Mouse (Mus musculus) MEL-GATA-1-ER (cell line): ENCODE data around the gene Snapin.

Experiments used
- DNase-seq: peaks from one replicate; pipeline ENCODE4 v3.0.0-alpha.2; 2012; ENCODE audit warnings: low read depth; ENCODE audit errors: extremely low read depth

Gene Snapin

GRCm38 (mm10) chr3:90506362-90506761 is 15.5 kb upstream of the Snapin start:
- no peak for DNase-seq

DNA sequence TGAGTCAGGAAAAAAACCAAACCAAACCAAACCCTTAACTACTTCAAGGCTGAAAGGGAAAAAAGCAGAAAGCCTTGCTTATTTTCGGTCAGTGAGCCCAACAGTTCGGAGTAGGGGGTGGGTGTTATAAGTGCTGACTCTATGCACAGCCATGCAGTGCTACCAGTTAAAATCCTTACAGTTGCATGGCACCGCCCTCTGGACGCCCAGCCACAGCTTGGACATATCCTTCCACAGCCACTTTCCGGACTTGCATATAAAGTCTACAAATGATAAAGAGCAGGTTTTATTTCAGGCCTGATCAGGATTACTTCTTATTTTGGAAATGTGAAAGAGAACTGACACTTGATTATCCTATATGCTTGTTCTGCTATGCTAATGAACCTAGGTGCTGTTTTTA is 14.4 kb upstream of the Snapin start:
- no peak for DNase-seq

DNA sequence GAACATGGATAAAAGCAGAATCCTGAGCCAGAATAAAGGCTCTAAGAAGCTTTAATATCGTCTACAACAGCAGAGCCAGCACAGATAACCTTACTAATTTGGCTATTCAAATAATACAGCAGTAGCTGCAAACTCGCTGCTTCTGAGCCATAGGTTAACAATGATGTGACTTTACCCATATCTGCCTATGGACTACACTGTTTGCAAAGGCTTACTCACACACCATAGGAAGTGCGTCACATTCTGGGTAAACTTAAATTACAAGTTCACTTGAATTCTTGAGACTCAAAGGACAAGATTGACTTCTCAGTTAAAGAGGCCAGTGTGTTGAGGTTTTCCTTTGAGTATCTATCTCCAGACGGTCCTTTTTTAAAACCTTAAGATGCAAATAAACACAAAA is 12.6 kb upstream of the Snapin start:
- no peak for DNase-seq

DNA sequence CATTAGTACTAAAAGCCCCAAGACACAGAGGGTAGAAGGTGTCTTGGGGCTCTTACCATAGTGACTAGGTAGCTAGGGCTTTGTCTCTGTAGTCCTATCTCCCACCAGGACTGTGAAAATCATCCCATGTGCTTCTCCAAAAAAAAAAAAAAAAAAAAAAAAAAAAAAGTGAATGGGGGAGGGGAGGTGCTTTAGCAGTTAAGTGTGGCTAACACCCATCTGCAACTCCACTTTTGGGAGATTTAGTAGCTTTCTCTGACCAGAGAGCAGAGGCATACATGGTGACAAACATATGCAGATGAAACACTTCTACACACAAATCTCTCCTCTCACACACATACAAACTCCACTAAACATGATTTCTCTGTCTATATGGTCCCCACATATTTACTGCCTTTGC is 6.8 kb upstream of the Snapin start:
- no peak for DNase-seq

DNA sequence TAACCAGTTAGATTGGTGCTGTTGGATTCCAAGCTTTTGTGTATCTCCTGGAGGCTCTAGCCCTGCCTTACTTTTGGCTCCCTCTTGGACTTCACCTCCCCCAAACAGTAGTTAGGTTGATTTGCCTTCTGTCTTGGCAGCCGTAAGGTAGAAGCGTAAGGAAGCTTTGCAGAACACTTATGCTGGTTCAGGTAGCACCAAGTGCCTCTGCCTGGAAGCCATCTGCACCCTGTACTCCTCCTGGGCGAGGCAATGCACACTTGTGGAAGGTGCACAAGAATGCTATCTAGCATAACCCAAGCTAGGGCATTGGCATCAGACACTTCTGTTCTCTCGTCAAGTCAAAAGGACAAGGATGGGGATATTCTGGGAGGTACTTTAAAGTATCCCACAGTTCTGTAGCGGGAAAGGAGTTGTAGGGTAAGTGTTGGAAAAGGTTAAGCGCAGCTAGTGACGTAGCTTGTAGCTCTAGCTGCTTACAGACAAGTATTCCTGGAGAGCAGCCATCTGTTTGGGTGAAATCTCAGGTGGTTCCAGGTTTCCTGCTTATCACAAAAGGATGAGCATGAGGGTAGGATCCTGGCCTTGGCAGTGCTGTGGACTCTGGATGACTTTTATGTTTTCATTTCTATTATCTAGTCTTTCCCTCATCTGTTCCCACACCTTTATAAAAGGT is 5.2 kb upstream of the Snapin start:
- no peak for DNase-seq

DNA sequence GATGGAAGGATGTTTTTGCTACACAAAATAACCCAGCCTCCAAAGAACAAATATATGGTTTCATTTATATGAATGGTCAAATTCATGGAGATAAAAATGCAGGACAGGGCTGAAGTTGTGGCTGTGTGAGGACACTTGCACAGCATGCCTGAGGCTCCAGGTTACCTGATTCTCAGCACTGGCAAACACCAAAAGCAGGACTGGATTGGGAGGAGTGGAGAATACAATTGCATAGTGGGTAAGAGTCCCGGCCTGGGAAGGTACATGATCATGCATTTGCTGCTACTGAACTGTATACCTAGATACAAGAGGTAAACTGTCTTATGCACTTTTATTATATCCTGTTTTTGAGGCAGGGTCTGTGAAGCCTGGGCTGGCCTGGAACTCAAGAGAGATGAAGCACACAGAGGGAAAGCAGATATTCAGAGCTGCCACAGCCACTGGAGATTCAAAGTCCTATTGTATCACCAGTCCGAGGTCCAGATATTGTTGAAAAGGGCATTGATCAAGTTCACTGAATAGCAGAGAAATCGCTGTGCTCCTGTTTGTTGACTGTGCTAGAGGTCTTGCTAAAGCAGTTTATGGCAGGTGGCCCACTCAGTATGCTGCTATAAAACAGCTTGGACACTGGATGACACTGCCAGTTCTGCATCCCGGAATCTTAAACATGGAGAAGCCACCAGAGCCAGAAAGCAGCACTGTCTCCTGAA is 3.2 kb upstream of the Snapin start:
- DNase-seq = no peak

DNA sequence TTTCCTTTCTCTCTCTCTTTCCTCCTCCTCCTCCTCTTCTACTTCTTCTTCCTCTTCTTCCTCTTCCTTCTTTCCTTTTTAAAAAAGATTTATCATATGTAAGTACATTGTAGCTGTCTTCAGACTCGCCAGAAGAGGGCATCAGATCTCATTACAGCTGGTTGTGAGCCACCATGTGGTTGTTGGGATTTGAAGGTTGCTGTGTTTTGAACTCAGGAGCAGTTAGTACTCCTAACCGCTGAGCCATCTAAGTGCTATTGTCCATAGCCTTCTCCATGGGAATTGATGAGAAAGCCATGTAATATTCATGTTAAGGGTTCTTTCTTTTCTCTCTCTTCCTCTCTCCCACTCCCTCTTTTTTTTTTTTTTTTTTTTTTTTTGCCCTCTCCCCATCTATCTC is 517 bp upstream of the Snapin start:
- DNase-seq = peak; percentile 81

DNA sequence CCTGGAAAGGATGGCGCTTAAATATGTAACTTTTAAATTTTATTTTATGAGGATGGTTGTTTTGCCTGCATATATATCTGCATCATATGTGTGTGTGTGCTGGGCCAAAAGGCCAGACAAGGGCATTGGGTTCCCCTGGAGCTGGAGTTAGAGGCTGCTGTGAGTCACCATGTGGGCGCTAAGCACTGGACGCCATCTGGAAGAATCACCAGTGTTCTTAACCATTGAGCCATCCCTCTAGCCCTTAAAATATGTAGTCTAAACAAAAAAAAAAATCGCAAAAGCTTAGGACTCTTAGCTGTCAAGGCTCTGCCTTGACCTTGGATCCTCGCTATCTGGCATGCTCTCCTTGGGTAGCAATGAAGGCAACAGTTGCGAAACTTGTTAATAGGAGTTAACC is 2.3 kb downstream of the Snapin start:
- DNase-seq = no peak

DNA sequence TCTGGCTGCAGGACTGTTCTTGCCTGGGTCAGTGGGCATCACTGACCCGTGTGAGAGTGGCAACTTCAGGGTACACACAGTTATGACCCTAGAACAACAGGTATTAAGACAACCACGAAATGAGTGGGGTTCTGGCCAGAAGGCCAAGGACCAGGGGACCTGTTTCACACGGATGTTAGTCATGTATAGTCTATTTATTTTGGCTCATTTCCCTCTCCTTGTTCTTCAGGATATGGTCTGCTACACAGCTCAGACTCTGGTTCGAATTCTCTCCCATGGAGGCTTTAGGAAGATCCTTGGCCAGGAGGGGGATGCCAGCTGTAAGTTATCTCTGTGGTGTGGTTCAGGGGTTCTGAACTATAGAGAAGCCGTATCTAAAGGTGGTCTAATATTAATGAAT is 3.8 kb downstream of the Snapin start:
- no peak for DNase-seq

DNA sequence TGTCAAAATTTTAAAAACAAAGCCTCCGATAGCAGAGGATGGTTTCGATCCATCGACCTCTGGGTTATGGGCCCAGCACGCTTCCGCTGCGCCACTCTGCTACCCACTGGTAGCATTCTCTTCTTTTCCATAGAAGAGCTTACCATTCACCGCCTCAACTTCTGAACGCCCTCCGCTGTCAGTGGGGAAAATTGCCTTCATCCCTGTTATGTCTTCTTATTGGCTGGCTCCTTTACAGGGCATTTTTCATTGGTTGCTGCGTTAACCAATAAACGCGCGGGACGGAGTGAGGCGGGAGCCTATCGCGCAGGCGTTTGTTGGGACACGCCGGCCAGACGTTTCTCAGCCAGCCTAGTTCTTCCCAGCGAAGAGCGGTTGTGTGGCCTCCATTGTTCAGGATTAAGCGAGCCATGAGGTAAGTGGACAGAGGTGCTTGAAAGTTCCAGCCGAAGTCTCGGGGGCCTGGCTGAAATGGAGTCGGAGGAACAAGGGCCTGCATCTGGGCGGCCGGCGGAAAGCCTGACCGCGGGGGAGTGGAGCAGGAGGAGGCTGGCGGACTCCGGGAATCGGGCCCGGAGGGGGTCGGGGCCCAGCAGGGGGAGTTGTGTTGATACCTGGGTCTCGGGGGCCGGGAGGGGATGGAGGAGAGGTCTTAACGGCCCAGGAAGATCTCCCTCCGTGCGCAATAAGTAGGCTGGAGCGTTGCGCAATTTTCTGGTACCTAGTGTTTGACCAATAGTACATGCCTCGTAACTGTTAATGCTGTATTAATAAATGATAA is 14.8 kb downstream of the Snapin start, which contains the start of gene Ilf2:
Gene Ilf2, plus strand, starts transcription at position 296 of the 781 bp plus-strand sequence.
- DNase-seq = peak; percentile 98

GRCm38 (mm10) chr3:90475151-90475830 is 15.5 kb downstream of the Snapin start:
- DNase-seq = peak; percentile 44

DNA sequence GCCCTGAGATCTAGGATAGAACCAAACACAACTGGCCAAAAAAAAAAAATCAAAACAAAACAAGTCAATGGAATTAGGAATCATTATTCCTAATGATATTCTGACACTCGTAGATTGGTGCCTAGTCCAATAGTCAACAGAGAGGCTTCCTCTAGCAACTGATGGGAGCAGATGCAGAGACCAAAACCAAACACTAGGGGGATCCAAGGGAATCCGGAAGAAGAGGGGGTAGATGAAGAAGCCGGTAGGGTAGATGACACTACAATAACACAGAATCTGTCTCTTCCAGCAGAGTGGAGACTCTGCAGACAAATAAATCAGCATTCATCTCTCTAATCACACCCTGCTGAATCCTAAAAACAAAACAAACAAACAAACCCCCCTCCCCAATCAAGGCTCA is 18.6 kb downstream of the Snapin start:
- peak; percentile 85 for DNase-seq

DNA sequence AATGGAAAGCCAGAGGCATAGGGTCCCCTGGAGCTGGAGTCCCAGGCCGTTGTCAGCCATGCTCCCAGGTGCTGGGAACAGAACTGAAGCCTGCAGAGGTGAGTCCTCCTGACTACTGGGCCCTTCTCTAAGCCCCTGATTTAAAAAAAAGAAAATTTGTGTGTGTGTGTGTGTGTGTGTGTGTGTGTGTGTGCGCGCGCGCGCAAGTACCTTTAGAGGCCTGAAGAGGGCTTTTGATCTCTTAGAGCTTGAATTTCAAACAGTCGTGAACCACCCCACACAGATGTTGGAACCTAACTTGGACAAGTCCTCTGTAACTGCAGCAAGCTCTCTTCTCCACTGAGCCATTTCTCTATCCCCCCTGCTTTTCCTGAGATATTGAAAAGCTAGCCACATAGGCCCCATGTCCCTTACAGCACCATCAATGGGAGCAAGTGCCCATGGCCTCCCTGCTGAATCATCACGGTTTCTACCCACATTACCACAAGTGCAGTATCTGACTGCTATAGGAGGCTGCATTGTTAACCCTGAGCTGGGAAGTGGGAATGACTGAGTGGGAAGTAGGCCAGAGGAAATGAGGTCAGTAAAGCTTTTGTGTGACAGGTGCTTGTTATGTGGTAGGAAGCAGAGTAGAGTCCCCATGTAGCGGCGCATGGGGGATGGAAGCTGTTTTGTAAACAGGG is 23.1 kb downstream of the Snapin start:
- DNase-seq = no peak

- peak; percentile 54 for DNase-seq
Observed at GRCm38 (mm10) chr3:90466311-90466766, 24.5 kb downstream of the Snapin start.

DNA sequence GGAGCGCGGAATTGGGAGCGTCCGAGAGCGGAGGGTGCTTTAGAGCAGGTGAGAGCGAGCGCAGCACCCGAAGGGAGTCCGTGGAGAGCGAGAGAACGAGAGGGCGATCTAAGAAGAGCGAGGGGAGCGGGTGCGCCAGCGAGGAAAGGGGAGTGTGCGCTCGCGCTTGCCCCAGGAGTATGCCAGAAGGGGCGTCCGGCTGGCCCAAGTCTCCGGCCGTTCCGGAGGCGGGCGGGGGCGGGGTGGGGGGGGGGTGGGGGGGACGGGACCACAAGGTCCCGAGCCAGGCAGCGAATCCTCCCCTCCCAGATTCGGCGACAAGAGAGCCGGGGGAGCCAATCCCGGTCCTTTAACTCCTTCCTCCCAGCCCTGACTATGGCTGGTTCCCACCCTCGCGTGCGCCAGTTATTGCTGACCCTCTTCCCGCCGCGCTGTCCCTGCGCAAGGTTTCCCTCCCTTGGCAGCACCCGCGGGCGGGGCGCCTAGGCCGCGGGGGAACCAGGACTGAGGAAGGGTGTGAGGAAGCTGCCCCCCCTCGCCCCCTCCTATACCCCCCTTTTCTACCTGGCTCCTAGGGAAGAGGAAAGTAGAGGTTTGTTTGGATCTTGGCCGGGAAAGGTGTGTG is 25.0 kb downstream of the Snapin start, which contains the start of gene Npr1:
Gene Npr1, minus strand, starts transcription at position 181 of the 625 bp plus-strand sequence.
- DNase-seq = no peak

DNA sequence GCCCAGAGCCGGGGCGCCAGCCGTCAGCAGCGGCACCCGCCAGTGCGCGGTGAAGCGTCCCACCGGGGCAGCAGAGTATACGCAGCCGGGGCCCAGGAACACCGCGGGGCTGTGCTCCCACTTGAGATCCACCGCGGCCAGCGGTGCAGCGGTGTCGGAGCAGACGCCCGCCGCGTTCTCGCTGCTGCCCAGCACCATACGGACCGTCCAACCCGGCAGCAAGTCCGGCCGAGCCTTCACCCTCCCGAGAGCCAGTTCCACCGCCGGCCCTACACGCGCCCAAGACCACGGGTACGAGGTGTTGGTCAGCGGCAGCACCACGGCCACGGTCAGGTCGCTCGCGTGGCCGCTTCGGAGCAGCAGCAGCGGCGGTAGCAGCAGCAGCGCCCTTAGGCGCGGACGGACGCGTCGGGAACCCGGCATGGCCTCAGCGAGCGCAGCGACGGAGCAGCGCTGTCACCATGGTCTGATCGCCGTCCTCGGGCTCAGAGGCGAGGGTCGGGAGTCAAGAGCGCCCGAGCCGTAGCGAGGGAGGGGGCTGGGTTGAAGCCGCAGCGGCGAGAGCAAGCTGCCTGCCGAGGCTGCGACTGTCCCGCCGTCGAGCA is 25.6 kb downstream of the Snapin start:
- no peak for DNase-seq

DNA sequence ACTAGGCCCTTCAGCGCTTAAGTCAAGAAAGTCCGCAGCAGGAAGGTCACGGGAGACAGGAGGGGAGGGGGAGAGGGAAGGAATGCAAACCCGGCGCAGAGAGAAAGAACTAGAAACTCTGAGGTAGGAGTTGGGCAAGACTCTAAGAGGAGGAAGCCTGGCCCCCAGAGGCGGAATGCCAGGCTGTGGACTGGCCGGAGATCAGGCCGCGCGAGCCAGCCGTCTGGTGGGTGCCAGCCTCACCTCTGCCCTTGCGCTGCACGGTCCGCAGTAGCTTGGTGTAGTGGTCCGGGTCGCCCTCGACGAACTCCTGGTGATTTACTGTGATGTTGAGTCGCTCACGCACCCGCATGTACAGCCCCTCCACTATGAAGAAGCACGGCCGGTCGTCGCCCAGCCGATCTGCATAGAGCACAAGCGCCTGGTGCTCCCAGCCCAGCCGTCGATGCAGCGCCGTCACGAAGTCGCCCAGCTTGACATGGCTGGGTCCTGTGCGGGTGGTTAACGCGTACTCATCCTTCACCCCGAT is 26.2 kb downstream of the Snapin start:
- DNase-seq = no peak

DNA sequence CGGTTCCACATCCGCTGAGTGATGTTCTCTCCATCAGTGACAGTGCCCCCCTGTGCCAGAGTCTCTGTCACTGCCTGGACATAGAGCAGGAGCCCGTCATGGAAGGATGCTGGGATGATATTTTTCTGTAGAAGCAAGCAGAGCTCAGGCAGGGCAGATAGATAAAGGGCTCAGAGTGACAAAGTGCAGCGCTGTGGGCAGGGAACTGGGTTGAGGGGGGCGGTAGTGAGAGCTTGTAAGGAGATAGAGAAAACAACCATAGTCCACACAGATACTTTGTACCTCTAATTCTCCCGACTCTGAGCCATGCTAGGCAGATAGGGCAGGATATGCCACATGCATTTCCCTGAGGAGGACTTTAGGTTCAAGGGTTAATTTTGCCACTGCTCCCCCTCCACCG is 28.3 kb downstream of the Snapin start:
- no peak for DNase-seq

- DNase-seq = no peak
Observed at GRCm38 (mm10) chr3:90461935-90462334, 28.9 kb downstream of the Snapin start.

DNA sequence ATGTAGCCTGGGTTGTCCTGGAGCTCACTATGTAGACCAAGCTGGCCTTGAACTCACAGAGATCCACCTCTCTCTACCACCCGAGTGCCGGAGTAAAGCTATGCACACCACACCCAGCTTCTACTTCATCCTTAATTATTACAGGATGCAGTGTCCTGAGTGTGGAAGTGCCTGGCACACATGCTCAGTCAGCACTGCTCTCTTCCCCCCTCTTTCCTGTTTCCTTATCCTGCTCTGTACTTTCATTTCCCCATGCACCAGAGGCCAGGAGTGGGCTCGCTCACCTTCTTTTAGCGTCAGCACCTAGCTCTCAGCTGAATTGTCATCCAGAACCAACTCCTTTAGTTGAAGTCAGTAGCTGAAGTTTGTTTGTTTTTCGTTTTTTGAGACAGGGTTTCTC is 30.5 kb downstream of the Snapin start:
- no peak for DNase-seq
